In genomic region chr4:63048606-63049005, GRCm38 (mm10) we compare ENCODE assay signal across 17 mouse cellular contexts.
DNase-seq lines count a peak whose midpoint lies in the region; ATAC-seq lines count a peak whose summit lies in the region.
"Had no signal": no experiment of that assay in that cellular context is flagged by ENCODE, and none has a peak within 500 bp of the region (broad histone marks: within the 10 kb centered on the region; RNA-seq: fewer than 3 reads in every experiment).

No protein-coding gene starts in this region.

- no peak overlapping the region for H3K4me2 ChIP-seq in heart, embryonic 12.5 days
- no peak overlapping the region for H3K4me2 ChIP-seq in kidney, embryonic 15.5 days
- H3K4me2 ChIP-seq: forebrain, embryonic 15.5 days; liver, embryonic 11.5 days; midbrain, embryonic 12.5 days had no signal

- peak; percentile 42; the same call in 1 of the 2 replicates for ATAC-seq in heart, embryonic 12.5 days (ENCODE audit: insufficient number of reproducible peaks, low FRiP score)
- ATAC-seq in kidney, embryonic 15.5 days (replicated peaks; ENCODE audit: low FRiP score) = no peak
- no peak for ATAC-seq in erythroid progenitor cell, adult 5-6 weeks (replicated peaks; ENCODE audit: low FRiP score, poor library complexity, severe bottlenecking)
- ATAC-seq: forebrain, embryonic 15.5 days had no signal

- intact Hi-C loops in heart, postnatal 25 days (cut with DNase I) = no loop called here

- no peak overlapping the region for H3K4me3 ChIP-seq in heart, embryonic 12.5 days
- H3K4me3 ChIP-seq in kidney, embryonic 15.5 days (replicated peaks) = no peak overlapping the region
- H3K4me3 ChIP-seq in embryonic facial prominence, embryonic 10.5 days = no peak overlapping the region
- H3K4me3 ChIP-seq: erythroblast, embryonic 14.5 days; forebrain, embryonic 15.5 days; midbrain, embryonic 12.5 days had no signal

- no peak for DNase-seq in heart, postnatal 25 days (ENCODE audit: low spot score)
- DNase-seq in kidney, adult 8-10 months = no peak
- DNase-seq in thymus, postnatal 4 days = peak; percentile 1
- DNase-seq in thymus, postnatal 25 days = no peak
- no peak for DNase-seq in embryonic facial prominence, embryonic 10.5 days (ENCODE audit: low spot score)
- DNase-seq: adrenal gland, postnatal 10 days; cerebellum, adult 18-20 months; cerebellum, postnatal 36 days; retina, postnatal 1 day had no signal

- H3K9me3 ChIP-seq in heart, embryonic 12.5 days (replicated peaks) = peaks cover 4% of the 10 kb centered on the region; the same call in 1 of the 2 replicates
- no peaks in the 10 kb centered on the region for H3K9me3 ChIP-seq in kidney, embryonic 15.5 days (replicated peaks)
- H3K9me3 ChIP-seq in embryonic facial prominence, embryonic 10.5 days = 0 out of 2 replicates have a peak, but pooled peaks cover 3% of the 10 kb centered on the region
- H3K9me3 ChIP-seq: forebrain, embryonic 15.5 days; midbrain, embryonic 12.5 days had no signal

- 59% methylated on average over 3 of the region's 3 CpGs for WGBS in heart, embryonic 12.5 days
- WGBS in kidney, embryonic 15.5 days = 56% methylated on average over 3 of the region's 3 CpGs
- WGBS in embryonic facial prominence, embryonic 10.5 days = 83% methylated on average over 3 of the region's 3 CpGs

- no peaks in the 10 kb centered on the region for H3K36me3 ChIP-seq in heart, embryonic 12.5 days
- peaks cover 7% of the 10 kb centered on the region; the same call in 1 of the 2 replicates for H3K36me3 ChIP-seq in kidney, embryonic 15.5 days
- peaks cover 14% of the 10 kb centered on the region for H3K36me3 ChIP-seq in embryonic facial prominence, embryonic 10.5 days (replicated peaks)
- H3K36me3 ChIP-seq: forebrain, embryonic 15.5 days; midbrain, embryonic 12.5 days had no signal

- peaks cover 42% of the 10 kb centered on the region for H3K4me1 ChIP-seq in heart, embryonic 12.5 days (replicated peaks)
- H3K4me1 ChIP-seq in kidney, embryonic 15.5 days = peaks cover 48% of the 10 kb centered on the region
- H3K4me1 ChIP-seq in embryonic facial prominence, embryonic 10.5 days = peaks cover 16% of the 10 kb centered on the region
- H3K4me1 ChIP-seq: forebrain, embryonic 15.5 days had no signal

- H3K27ac ChIP-seq in heart, embryonic 12.5 days (ENCODE audit: poor library complexity, severe bottlenecking) = no peak overlapping the region
- H3K27ac ChIP-seq in kidney, embryonic 15.5 days = peak overlapping the region; percentile 96
- H3K27ac ChIP-seq in embryonic facial prominence, embryonic 10.5 days (replicated peaks) = no peak overlapping the region
- H3K27ac ChIP-seq: forebrain, embryonic 15.5 days; macrophage; midbrain, embryonic 12.5 days had no signal

- H3K9ac ChIP-seq in heart, embryonic 12.5 days = no peak overlapping the region
- H3K9ac ChIP-seq in kidney, embryonic 15.5 days = no peak overlapping the region
- H3K9ac ChIP-seq: forebrain, embryonic 15.5 days; midbrain, embryonic 12.5 days had no signal

- H3K27me3 ChIP-seq in heart, embryonic 12.5 days (replicated peaks) = no peaks in the 10 kb centered on the region
- no peaks in the 10 kb centered on the region for H3K27me3 ChIP-seq in kidney, embryonic 15.5 days
- H3K27me3 ChIP-seq in embryonic facial prominence, embryonic 10.5 days (replicated peaks; ENCODE audit: low read depth, poor library complexity, severe bottlenecking) = no peaks in the 10 kb centered on the region
- H3K27me3 ChIP-seq: forebrain, embryonic 15.5 days; midbrain, embryonic 12.5 days had no signal
